Mouse (Mus musculus): ENCODE measurements at regions not wholly inside any gene's neighbourhood (a gene's known extent, or its start where the extent isn't known, plus 50 kb on each side); places are given as distances from the start of the nearest gene placed in this dataset.

GRCm38 (mm10) chr1:33395733-33396132, 273.9 kb downstream of the Prim2 start:
- DNase-seq = no peak

GRCm38 (mm10) chr1:33394989-33395594, 274.5 kb downstream of the Prim2 start:
- no peak for DNase-seq

- peak; percentile 92 for DNase-seq
Measured at GRCm38 (mm10) chr1:33370796-33371195, 298.8 kb downstream of the Prim2 start.

GRCm38 (mm10) chr1:33362688-33363426, 306.7 kb downstream of the Prim2 start:
- peak; percentile 92 for DNase-seq

GRCm38 (mm10) chr1:33334061-33334460, 335.5 kb downstream of the Prim2 start:
- DNase-seq = peak; percentile 95
